Mouse (Mus musculus) megakaryocyte, embryonic 14.5 days (primary cell): ENCODE measurements around the gene Casp7. TPM values are rescaled to one million over a fixed set of nuclear protein-coding genes. Genes with fewer than 3 reads are reported as not detected.
A peak's percentile ranks its signal among the peaks of the same experiment; 100 is the strongest.

Experiments used
- H3K27me3 ChIP-seq: replicated peaks from 2 replicates; pipeline ENCODE3; 2012; ENCODE audit warnings: inconsistent platforms
- H3K36me3 ChIP-seq: replicated peaks from 2 replicates; pipeline ENCODE3; 2012; ENCODE audit warnings: low read length, inconsistent platforms, mixed read lengths
- H3K4me1 ChIP-seq: 2 replicates; pipeline ENCODE4 v1.6.1; 2012; ENCODE audit warnings: inconsistent platforms
- H3K4me3 ChIP-seq: replicated peaks from 2 replicates; pipeline ENCODE3; 2012; ENCODE audit warnings: moderate library complexity, mild to moderate bottlenecking, inconsistent platforms
- H3K9me3 ChIP-seq: 2 replicates; pipeline ENCODE4 v1.6.1; 2012; ENCODE audit warnings: inconsistent platforms
- FLI1 ChIP-seq: IDR thresholded peaks from 2 replicates; pipeline ENCODE4 v1.6.1; 2012; ENCODE audit warnings: low read length, inconsistent platforms, mixed read lengths
- GATA1 ChIP-seq: IDR thresholded peaks from 3 replicates; pipeline ENCODE4 v1.6.1; 2012; ENCODE audit warnings: mixed read lengths, low read length, inconsistent platforms, borderline replicate concordance
- polyA plus RNA-seq: library from polyadenylated mRNA; stranded (reverse); fragments of >175 nt; gene quantifications from 2 replicates; pipeline ENCODE4 v1.2.3, GENCODE M21; 2012; ENCODE audit warnings: low replicate concordance; ENCODE audit not compliant: insufficient read depth

Casp7 gene
- polyA plus RNA-seq, 1 experiment = 2.5 TPM

DNA sequence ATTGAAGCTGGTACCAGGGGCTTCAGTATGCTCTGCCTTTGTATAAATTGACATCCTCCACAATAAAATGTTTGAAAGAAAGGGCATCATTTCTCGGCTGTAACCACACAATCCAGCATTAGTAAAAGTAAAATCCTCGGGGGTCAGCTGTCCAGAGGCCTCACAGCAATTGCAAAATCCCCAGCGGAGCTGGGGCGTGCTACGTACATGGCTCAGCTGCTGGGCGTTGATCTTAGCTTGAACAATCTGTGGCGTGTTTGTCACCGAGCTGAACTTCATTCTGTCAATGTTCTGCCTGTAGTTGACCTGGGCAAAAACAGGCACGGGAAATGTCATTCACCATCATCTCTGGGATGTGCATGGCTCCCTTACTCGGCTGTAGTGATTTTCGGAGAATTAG is 30.8 kb upstream of the Casp7 start:
- TF ChIP-seq GATA1 = no peak
- no peak for TF ChIP-seq FLI1
- Histone ChIP-seq H3K36me3 (no peaks in the 10 kb centered on the region), H3K4me3 (no peak overlapping the region), H3K4me1 (peaks cover 35% of the 10 kb centered on the region), H3K27me3 (peaks cover 45% of the 10 kb centered on the region), H3K9me3 (no peaks in the 10 kb centered on the region)

DNA sequence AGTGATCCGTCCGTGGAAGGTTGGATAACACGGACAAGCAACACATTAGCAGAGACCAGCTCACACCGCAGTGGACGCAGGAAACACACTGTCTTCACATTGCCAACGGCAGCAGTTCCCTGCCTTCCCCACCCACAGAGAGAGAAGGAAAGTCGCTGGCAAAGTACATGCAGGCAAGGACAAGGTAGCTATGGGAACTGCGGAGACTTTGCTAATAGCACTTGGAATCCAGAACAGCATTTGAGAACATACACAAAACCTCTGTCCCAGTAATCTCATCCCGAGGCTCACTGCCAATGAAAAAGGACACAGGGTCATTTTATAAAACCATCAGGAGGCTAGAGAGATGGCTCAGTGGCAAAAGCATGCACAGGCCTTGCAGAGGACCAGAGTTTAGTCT is 30.3 kb upstream of the Casp7 start:
- no peaks in the 10 kb centered on the region for H3K36me3 ChIP-seq
- no peak overlapping the region for H3K4me3 ChIP-seq
- TF ChIP-seq GATA1 = no peak
- TF ChIP-seq FLI1 = no peak
- H3K9me3 ChIP-seq = no peaks in the 10 kb centered on the region
- H3K27me3 ChIP-seq = peaks cover 41% of the 10 kb centered on the region
- peaks cover 35% of the 10 kb centered on the region for H3K4me1 ChIP-seq

DNA sequence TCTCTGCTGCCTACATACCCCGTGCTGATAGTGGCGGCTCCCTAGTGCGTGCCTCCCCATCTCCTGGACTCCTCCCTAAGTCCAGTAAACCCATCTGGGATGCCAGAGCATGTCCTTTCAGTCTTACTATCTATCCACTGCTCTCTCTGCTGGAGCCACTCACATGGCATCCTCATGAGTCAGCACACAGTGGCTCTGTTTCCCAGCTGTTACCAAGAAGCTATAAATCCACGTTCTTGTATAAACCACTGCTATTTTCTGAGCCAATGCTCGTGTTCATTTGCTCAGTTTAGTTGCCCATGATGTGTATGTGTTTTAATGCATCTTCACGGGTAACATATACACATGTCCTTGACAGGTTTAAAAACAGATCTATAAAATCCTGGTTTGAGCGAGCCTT is 29.2 kb upstream of the Casp7 start:
- no peak for TF ChIP-seq FLI1
- no peak for TF ChIP-seq GATA1
- H3K36me3 ChIP-seq = no peaks in the 10 kb centered on the region

DNA sequence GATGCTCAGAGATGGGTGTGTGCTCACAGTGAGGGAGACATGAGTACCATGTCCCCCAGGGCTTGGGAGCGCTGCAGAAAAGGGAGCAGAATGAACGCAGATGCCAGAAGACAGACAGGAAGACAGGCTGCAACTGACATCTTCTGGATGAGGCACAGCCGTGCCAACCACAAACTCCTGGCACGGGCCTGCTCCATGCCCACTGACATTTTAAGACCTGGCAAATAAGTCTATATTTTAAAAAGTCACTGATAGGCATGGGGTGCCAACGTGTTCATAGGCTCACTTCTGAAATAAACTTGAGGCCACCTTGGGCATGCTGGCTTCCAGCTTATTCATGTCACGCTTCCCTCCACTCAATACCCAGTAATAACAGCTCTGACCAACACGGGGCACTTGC is 28.0 kb upstream of the Casp7 start:
- no peak for TF ChIP-seq FLI1
- no peak for TF ChIP-seq GATA1

More for the DNA sequence above, 29.2 kb upstream of the Casp7 start:
- Histone ChIP-seq H3K9me3 (no peaks in the 10 kb centered on the region), H3K4me3 (no peak overlapping the region), H3K4me1 (peaks cover 35% of the 10 kb centered on the region), H3K27me3 (peaks cover 31% of the 10 kb centered on the region)

DNA sequence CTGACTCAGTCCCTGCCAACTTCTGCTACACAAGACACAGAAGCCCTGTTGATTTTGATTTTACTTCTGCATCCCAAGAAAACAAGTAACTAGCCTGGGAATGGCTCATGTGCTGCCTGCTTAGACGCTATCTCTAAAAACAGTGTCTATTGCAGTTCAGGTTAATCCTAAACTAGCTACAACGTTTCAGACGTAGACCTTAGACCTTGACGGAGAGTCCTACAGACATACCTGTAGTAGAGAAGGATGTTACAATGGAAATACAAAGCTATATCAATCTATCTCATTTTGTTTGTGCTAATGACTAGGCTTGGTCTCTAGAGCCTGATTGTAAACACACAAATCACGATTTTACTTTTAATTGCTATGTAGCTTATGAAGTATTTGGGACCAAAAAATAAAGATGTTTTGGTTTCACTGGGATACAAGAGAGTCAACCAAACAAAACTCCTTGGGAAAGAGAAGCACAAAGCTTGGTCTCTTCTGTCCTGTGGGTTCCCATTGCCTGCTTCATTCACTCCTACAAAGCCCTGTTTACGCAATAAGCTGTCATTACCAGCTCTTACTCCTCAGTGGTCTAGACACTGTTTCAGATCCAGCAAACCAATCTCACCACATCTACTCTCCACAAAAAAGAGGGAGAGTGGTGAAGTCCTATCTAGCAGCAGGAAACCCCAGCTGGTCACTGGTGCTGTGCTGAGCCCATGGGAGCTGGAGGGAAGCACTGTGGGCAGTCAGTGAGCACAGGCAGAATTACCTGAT is 26.4 kb upstream of the Casp7 start:
- Histone ChIP-seq H3K4me1 (peaks cover 35% of the 10 kb centered on the region), H3K9me3 (no peaks in the 10 kb centered on the region), H3K27me3 (peaks cover 20% of the 10 kb centered on the region), H3K4me3 (peak overlapping the region; percentile 50), H3K36me3 (no peaks in the 10 kb centered on the region)
- TF ChIP-seq FLI1 (no peak), GATA1 (no peak)

More for the DNA sequence above, 28.0 kb upstream of the Casp7 start:
- Histone ChIP-seq H3K36me3 (no peaks in the 10 kb centered on the region), H3K4me3 (no peak overlapping the region), H3K27me3 (peaks cover 26% of the 10 kb centered on the region), H3K4me1 (peaks cover 35% of the 10 kb centered on the region), H3K9me3 (no peaks in the 10 kb centered on the region)

DNA sequence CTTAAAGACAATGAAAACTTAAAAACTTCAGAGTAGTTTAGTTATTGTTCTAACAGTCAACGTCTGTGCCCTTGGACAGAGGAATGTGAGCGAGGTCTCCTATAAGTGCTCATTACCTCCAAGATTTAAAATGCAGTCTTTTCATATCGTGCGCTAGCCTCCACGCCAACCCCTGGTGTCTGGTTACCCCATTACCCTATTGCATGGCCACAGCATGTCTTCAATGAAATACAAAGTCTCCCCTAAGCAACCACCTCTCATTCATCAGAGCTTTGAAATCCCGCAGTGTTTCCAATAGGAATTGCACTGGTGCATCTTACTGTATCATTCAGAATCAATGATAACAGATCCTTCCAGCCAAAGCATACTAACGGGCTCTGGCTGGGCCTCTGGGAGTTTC is 24.7 kb upstream of the Casp7 start:
- peaks cover 13% of the 10 kb centered on the region for H3K27me3 ChIP-seq
- H3K4me1 ChIP-seq = peaks cover 35% of the 10 kb centered on the region
- H3K36me3 ChIP-seq = no peaks in the 10 kb centered on the region
- no peak for TF ChIP-seq FLI1
- TF ChIP-seq GATA1 = no peak
- H3K9me3 ChIP-seq = no peaks in the 10 kb centered on the region; the same call in 1 of the 2 replicates
- no peak overlapping the region for H3K4me3 ChIP-seq

DNA sequence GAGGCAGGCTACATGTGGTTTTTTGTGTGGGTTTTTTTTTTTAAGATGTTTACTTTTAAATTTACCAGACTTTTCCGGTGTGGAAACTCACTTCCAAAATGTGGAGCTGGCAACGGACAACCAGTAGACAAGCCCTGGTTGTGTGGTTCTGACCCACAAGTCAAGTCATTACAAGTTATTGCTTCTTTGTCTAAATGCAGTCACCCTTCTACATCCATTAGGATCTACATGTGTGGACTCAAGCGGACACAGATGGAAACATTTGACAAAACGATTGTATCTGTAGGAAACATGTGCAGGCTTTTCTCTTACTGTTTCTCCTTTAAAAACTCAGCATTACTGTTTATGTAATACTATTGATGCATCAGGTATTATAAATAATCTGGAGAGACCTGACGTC is 23.7 kb upstream of the Casp7 start:
- Histone ChIP-seq H3K4me3 (no peak overlapping the region), H3K4me1 (peaks cover 30% of the 10 kb centered on the region)
- TF ChIP-seq FLI1 (no peak), GATA1 (no peak)

DNA sequence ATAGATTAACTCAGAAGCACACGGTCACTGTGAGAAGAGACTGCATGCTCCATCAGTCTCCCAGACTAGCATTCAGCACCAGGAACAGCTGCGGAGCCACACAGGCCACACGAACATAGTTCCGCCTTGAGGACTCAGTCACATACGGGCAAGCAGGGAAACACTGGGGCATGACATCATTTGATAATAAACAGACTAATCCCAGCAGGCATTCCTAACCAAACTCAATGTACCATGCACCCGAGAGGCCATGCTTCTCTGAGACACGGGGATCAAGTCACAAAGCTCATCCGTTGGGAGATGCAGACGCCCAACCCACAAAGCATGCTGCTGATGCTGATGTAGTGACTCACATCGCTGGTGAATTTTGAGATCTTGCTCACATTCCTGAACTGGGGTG is 22.9 kb upstream of the Casp7 start:
- no peaks in the 10 kb centered on the region; the same call in 1 of the 2 replicates for H3K9me3 ChIP-seq
- H3K4me3 ChIP-seq = no peak overlapping the region
- peaks cover 28% of the 10 kb centered on the region for H3K4me1 ChIP-seq
- TF ChIP-seq GATA1 = no peak
- TF ChIP-seq FLI1 = no peak
- H3K27me3 ChIP-seq = peaks cover 7% of the 10 kb centered on the region
- no peaks in the 10 kb centered on the region for H3K36me3 ChIP-seq

More for the DNA sequence above, 23.7 kb upstream of the Casp7 start:
- Histone ChIP-seq H3K27me3 (peaks cover 11% of the 10 kb centered on the region), H3K9me3 (no peaks in the 10 kb centered on the region; the same call in 1 of the 2 replicates), H3K36me3 (no peaks in the 10 kb centered on the region)

DNA sequence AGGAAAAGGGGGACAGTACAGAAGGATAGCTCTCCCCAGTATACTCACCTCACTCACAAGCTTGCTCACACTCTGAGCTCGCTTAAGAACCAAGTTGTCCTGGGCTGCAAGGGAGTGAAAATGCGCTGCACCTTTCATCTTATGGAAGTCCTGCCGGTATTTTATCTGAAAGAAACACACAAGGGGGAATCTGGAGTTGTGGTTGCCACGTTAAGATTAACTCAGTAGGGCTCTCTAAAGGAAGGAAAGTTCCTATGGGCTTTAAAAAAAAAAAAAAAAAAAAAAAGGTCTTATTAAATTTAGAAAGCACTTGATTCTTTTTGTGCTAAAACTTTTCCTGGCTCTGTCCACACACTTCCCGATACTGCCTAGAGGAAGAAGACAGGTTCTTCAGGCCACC is 18.9 kb upstream of the Casp7 start:
- no peak overlapping the region for H3K4me3 ChIP-seq
- H3K9me3 ChIP-seq = no peaks in the 10 kb centered on the region; the same call in 1 of the 2 replicates
- peaks cover 7% of the 10 kb centered on the region for H3K4me1 ChIP-seq
- no peak for TF ChIP-seq FLI1
- no peak for TF ChIP-seq GATA1
- no peaks in the 10 kb centered on the region for H3K36me3 ChIP-seq
- peaks cover 18% of the 10 kb centered on the region for H3K27me3 ChIP-seq

DNA sequence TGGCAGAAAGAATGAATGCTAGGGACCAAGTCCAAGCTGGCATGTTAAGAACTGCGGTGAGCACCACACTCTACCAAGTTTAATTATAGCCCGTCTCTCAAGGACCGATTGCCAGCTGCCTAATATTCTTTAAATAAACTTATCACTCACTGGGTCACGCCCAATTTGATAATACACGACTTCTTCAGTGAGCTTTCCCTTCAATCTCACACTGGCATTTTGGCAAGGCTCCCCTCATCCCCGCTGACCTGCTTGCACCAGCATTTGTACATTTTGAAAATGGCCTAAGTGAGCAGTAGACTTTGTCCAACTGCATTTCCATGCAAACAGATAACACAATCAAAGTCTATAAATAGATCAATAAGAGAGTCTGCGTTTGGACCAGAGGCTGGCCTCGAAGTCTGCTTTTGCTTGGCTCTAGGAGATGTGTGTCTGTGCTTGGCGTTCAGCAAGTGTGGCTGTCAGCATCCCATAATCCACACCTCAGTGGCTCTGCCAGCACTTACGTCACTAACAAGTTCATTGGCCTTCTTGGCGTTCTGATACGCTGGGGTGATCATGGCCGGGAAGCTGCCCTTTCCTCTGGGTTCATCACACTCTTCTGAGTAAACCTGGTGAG is 18.3 kb upstream of the Casp7 start:
- TF ChIP-seq GATA1 (no peak), FLI1 (no peak)

More for the DNA sequence above, 18.3 kb upstream of the Casp7 start:
- H3K36me3 ChIP-seq = no peaks in the 10 kb centered on the region
- H3K27me3 ChIP-seq = peaks cover 18% of the 10 kb centered on the region
- no peaks in the 10 kb centered on the region; the same call in 1 of the 2 replicates for H3K9me3 ChIP-seq
- no peak overlapping the region for H3K4me3 ChIP-seq
- peaks cover 7% of the 10 kb centered on the region for H3K4me1 ChIP-seq
